Mouse (Mus musculus): ENCODE data around the gene Zfp972.
"Not testable (repeated sequence)": the region's sequence is repeated elsewhere in the genome, so short reads cannot be mapped to it uniquely, and the experiment has no call there.

DNA sequence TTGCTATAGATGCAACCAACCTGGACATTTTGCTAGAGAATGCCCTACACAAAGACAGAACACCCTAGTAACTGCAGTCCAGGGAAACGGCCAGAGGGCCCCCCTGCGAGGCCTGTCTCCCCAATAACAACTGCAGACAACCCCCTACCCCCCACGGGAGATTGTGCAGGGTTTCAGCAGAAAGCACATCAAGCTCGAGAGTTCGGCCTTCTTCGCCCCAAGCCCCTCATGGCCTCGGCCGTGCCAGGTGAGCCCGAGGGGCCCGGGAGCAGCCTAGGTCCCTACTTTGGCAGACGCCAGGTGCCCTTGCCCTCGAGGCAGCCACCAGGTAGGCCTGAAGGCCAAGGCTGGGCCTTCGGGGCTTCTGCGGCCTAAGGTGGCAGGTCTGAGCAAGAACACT, 37.7 kb downstream of the Zfp972 start:
- not testable (repeated sequence) for TF ChIP-seq CTCF, POLR2A (IDR thresholded peaks at IDR 0.05; ENCODE audit: extremely low read depth, insufficient read depth, low read length)
